Mouse (Mus musculus) lung, adult 18-20 months (tissue): Measurements from ENCODE around the gene Tmem201.

Experiments used
- DNase-seq, 2 experiments: peaks; one replicate each; pipeline ENCODE4 v3.0.0; 2022; ENCODE audit warnings: mixed read lengths in 2 of 2

The Tmem201 gene

DNA sequence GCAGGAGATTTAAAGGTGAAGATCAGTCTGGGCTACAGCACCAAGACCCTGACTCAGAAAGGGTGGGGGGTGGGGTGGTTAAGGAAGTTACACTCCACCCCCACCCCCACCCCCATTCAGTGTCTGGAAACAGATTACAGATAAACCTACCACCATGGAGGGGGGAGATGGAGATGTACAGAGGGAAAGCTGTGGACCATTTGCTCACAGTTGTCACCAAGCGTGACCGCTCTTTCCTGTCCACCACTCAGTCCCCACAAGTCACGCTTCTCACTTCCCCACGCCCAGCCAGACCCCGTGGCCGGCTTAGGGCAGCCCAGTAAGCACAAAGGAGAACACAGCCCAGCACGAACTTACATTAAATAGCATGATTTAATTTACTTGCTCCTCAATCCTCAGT lies 6.3 kb upstream of the Tmem201 start:
- DNase-seq, result no peak

DNA sequence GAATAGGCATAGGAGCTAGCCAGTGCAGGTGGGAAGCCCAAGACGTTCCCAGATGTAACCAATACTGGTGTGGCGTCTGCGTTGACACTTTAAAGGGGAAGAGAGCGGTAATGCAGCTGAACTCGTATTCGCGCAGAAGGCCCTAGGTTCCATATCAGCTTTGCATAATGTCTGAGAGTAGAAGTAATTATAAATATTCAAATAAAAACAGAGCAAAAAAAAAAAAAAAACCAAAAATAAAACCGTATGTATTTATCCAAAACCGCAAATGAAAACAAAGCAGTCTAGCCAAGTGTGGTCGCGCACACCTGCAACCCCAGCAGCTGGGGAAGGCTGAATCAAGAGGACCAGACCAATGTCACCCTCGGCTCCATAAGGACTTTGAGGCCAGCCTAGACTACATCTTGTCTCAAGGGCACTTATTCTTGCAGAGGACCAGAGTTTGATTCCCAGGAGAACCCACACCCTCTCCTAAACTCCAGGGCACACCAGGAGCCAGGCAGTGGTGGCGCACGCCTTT lies 4.2 kb upstream of the Tmem201 start:
- no peak for DNase-seq

DNA sequence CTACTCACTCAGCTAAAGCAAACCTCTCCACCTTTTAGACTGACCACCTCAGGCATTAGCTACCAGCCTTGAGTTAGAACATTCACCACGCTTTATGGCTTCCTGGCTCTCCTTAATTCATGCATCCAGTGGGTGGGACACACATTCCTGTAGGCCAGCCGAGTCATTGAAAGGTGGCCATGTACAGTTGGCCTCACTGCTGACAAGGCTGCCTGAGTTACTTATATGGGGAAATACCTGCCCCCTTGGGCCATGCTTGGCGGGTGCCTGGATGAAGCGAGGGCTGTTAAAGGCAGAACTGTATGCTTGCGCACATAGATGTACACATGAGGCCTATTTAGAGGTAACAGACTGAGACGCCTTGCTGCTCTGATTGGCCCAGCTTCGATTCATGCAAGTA lies 2.5 kb upstream of the Tmem201 start:
- DNase-seq, result no peak

DNA sequence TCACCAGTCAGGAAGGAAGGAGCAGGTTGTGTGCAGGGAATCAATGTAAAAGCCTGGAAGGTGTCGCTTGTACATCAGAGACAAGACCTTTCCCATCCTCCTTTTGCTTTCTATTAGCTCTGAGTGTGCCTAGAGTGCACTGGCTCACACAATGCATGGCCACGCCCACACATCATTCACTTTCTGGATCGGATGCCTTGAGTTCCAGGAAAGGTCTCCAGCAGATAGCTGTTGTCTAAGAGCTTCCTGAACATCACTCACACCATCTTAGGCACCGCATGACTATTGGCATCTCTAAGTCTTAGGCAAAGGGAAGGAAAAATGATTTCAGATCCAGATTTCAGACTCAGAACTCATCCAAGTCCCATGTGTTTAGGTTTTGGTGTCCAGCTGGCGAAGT lies 1.6 kb upstream of the Tmem201 start:
- no peak for DNase-seq

DNA sequence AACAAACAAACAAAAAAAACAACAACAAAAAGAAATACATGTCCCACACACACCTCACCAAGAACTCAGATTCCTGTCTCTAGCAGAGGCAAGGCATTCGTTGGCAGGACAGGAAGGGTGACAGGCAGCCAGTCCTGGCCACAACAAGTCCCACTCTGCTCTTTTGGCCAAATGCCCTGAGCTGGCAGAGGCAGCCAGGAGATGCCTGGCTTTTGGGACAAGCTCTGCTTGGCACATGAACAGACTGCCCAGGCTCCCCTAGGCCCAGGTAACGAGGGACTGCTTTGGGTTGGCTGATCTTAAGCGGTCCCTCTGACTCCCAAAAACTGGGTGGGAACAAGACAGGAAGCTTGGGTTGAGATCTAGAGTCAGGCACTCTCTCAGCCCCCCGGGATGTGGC lies 1.3 kb downstream of the Tmem201 start:
- peak in 1 of 2 experiments; percentile 45 for DNase-seq

DNA sequence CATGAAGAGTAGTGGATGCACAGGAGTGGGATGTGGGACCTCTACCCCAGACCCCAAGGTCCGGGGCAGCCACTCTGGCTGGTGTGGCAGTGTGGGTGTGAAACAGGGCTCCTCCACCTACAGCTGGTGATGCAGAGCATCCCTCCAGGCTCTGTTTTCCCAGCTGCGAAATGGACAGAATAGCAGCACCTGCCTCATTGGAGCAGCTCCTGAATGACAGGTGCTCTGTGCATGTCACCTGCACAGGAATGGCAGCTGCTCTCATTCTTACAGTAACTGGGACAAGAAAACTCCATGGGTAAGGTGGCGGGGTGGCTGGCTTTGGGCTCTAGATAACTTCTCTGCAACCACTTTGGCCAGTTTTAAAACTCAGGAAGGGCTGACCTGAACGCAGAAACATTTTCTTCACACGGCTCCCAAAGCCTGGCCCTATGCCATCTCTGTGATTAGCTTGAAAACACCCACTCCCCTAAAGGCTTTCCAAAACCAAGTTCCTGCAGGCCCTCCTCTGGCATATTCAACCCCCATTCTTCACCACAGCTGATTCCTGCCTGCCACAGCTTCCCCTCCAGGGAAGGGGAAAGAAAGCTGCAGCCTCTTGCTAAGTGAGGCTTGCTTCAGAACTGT lies 2.1 kb downstream of the Tmem201 start:
- DNase-seq, result no peak

DNA sequence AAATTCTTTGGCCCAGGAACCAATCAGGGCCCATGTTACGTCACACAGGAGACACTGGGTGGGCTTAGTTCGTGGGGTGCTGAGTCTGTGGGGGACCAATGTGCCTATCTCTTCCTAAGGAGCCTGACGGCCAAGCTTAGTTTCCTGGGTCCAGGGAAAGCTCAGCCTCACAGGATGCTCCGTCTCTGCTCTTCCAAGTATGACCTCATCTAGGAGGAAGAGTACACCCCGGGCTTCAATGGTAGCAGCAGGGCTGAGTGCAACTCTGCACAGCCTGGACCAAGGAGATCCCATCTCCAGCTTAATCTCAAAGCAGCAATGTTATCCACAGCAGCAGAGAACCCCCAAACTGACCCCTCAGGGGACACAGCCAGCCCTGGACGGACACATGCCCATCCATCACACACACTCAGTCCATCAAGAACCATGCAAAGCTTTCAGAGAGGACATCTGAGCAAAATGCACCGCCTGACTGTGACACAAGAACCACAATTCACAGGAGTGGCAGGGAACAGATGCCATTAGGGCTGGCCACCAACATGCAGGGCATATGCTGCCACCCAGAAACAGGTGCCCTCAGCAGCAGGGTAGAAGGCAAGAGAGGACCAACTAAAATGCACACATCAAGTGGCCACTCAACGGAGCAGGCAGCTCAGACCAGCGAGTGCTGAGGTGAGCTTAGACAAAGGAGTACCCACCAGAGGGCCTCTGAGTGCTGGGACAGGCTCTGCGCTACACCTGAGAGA lies 2.9 kb downstream of the Tmem201 start:
- DNase-seq, result no peak

DNA sequence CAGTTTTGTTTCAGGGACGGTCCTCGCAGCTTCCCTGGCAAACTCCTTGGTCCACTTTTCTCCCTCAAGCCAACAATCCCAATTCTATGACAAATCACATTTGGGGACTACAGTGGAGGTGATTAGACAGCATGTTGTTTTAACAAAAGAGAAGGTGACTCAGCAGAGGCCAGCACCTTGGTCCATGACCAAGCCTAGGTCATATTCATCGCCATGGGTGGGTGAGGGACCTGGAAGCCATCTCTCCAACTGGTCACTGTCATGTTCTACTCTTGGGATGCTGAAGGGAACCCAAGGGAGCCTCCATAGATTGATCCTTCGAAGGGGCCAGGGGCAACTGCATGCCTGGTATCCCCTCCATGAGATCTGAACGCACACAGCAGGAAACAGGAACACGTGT lies 3.6 kb downstream of the Tmem201 start:
- DNase-seq, result no peak

DNA sequence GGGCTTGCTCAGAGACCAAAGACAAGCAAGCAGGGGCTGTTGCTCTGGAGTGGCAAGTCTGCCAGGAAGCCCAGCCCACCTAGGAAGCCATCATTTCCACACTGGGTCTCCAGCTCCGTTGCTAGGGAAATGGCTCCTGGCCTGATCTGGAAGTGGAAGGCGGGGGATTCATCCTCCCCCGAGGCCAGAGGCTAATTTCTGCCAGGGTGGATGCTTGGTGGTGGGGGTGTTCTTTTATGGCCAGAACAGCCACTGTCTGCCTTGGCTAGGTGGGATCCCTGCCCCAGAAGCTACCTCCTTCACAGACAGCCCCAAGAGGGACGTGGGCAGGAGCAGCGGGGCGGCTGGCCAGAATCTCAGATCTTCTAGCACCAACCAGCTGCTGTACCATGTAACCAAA lies 4.1 kb downstream of the Tmem201 start:
- DNase-seq, result no peak

DNA sequence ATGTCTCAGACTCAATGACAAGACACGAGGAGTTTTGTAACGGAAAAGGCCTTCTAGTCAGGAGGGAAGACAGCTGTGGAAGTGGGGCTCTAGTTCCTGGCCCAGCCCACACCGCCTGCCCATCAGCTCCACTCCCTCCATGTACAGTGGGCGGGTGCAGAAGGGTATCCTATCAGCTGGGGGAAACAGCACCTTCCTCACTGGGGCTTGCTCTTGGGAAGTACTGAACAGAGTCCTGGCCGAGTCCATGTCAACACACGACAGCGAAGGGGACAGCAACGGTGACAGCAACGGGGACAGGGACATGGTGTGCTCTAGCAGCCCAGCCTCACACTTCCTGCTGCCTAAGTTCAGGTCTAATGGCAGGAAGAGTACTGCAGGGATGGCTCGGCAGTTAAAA lies 5.0 kb downstream of the Tmem201 start:
- no peak for DNase-seq

DNA sequence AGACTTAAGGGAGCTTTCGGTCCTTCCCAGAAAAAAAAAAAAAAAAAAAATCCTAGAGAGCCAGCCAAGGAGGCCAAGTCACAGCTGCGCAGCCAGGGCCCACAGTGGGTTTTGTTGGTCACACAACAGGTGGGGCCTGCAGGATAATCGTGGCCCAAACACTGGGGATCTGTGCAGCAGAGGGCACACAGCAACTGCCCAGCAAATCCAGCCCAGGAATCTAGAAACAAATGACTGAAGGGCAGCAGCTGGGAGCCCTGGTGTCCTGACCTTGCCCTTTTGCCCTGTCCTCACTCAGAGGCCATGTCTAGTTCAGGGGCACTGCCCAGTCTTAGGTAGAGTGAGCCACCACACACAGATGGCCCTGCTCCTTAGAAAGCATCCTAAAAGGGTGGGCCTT lies 5.5 kb downstream of the Tmem201 start:
- DNase-seq, result no peak

DNA sequence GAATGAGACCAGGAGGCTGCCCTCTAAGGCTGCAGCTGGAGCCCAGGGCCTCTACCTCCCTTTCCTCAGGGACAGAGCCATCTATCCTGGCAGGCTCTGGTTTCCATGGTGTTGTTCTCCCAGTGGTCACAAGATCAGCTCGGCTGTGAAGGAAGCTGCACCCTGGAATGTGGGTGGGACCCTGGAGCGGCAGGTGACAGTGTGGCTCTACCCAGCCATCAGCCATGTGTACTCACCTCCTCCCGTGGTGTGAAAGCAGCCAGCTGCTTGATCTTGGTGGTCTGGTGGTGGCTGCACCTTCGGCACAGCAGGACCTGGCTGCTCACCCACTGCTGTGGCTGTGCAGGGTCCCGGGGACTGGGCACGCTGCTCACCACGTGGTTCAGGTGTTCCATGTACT lies 7.0 kb downstream of the Tmem201 start:
- no peak for DNase-seq

DNA sequence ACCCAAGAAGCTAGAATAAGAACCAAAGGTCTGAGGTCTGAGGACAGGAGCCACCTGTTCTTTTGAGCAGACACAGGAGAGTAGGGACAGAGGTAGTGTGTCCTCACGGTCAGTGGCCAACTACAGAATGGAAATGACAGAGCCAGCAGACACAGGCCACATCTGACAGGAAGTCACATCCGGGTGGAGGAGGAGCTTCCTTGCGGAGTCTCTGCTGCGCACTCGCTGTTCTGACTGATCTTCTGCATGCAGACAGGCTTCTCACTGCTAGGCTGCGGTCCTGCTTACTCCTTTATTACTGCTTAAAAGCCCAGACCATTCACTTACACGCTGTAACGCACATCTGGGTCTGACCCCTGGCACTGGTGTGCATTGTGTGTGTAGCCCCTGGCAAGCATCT lies 9.0 kb downstream of the Tmem201 start:
- DNase-seq, result peak in 1 of 2 experiments; percentile 25

DNA sequence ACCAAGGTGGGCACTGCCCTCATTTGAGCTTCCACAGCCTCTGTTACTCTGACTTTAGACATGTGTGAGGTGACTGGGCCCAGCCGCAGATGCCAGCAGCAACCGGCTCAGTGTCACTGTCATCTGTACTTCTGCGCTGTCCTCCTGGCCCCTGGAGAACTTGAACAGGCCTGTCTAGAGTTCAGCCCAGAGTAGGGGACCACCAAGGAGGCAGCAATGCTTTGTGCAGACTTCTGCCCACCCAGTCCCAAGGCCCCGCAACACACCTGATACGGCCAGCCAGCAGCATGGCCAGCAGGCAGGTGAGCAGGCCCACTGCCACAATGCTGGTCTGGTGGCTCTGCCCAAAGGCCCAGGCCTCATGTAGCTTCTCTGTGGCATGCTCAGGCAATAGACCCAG lies 10.2 kb downstream of the Tmem201 start:
- no peak for DNase-seq

DNA sequence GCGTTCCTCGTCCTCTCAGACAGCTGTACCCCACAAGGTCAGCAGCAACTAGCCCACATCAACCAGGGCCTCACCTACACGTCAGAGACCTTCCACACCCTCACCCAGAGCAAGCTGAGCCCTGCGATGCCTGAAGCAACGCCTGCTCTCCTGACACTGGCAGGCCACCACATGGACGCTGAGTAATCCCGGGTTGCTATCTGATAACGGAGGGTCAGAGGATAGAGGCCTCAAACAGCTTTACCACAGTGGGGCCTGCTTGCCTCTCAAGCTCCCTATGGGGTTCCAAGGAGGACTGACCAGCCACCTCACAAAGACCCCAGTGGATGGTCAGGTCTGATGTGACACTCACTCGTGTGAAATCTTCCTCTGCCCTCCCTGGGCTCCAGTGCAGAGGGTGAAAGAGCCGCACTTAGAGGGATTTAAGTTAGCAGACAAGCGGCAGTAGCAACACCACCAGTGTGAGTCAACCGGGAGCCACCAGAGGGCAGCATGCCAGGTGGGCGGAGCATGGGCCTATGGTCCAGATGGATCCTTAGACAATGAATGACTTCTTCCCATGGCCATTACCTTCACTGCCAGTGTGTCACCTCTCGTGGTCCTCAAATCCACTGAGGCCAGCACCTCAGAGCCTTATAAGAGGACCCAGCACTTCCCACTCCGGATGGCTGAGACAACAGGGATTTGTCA lies 12.0 kb downstream of the Tmem201 start:
- peak; percentile 60 to 69 for DNase-seq

DNA sequence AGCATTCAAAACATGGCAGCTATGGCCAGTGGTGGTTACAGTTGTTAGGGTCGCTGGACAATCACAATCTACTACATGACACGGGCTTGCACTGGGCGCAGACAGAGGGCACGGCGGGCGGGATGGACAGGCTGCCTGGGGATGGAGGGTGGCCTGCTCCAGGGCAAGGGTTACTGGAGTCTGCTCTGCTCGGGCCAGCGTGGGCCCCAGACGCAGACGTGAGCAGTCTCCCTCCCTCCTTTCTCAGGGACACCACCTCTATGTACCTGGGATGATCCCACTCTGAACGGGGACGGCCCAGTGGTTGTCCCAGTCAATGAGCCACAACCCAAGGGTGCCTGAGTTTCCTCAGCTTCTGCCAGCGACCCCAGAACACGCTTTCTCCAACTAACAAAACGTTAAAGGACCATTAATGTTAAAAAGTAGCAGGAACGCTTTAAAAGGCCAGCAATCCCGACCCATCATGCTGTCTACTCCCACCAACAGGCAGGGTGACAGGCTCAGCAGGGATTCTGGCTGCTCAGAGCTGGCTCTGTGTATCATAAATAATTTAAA lies 12.9 kb downstream of the Tmem201 start:
- DNase-seq, result no peak

DNA sequence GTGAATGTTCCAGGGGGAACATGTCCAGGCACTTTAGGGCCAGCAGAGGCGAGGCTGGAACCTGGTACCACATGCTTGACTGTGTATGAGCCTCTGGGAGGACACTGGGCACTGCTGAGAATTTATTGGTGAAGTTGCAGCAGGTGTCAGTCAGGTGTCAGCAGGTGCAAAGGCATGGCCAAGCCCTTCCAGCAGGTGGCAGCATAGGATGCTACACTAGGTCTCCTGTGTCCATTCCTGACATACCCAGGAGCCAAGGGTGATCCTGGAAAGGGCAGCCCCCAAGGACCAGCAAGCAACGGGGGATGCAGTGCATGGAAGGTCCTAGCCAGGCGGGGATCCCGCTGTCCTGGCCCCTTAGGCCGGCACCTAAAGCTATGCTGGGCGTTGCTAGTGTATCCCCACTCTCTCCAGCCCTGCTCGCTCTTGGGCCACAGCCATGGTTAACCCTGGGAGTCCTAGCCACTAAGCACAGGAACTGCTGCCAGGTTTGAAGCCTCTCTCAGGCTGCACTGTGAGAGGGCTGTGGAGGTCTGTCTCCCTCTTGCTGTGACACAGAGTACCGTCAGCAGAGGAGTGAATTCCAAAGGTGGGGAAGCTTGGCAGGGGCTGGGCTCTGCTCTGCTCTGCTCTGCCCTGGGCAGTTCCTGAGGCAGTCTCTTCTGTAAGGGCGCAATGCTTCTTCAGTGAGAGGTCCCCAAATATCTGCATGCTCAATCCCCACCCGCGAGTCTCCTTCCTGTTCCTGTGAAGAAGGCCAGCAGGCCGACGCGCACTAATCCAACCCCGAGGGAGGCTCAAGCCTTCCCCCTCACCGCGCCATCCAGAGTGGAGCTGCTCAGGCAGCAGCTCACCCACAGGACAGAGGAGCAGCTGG lies 13.8 kb downstream of the Tmem201 start:
- peak; percentile 52 to 71 for DNase-seq

DNA sequence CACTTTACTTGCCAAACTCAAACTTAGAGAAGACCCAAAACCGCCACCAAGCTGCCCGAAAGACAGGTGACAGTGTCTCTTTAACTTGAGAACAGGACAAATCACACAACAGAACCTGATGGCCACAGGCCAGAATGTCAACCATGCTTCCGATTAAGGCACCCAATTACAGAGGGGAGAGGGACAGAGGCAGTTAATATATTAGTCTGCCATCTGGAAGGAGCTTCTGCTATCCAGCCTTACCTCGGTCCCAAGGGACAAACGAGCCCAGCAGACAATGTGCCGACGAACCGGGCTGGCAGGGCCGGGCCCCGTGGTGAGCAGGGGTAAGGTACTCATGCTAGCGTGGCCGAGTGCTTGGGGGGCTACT lies 14.8 kb downstream of the Tmem201 start:
- no peak for DNase-seq

DNA sequence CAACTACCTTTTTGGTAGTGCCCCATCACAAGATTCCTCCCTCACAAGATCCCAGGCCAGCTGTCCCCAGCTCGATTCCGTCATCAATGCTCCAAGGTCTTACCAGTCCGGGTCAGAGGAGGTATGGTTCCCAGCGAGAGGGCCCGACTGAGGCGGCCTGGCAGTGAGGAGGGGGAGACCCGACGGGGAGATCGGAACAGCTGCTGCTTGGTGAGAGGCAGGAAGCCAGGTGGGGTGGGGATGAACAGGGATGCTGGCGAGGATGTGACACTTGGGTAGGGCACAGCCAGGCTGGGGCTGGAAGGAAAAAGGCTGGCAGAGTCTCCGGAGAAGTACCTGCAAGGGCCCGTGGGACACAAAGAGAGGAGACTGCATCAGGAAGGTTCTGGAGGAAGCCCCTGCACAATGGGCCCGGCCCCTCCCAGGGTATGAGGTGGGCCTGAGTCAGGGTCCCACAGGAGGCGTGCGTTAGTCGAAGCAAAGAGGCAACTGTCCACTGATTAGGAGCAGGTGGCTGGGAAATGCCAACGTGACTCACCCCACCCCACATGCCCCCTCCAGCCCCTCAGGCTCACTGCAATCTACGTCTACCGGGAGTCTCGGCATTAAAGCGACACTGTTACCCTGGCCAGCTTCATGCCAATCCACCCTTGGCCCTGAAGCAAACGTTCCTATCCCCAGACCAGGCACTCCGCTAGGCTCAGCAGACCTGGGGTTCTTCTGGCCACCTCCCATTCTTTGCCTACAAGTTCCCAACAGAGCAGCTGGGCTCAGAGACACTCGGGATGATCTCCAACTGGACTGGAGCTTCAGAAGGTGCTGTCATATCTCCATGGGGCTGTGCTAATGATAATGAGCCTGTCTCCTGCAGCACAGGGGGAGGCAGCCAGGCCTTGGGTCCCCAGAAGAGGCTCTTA lies 15.5 kb downstream of the Tmem201 start:
- DNase-seq, result no peak

DNA sequence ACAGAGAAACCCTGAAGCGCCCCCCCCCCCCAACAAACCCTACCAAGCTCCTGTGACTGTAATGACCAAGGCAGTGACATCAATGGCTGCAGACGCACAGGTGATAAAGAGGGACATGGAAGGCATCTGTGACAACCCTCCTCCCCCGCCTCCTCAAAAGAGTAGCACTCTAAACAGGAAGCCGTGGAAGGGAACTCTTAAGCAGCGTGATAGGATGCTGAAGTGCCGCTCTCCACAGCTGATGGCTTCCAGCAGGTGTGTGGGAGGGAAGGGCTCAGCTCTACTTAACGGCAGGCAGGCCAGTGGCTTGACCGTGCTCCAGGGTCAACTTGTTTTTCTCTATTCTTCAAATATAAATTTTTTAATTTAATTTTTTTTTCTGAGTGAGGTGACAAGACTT lies 16.7 kb downstream of the Tmem201 start:
- DNase-seq, result no peak

DNA sequence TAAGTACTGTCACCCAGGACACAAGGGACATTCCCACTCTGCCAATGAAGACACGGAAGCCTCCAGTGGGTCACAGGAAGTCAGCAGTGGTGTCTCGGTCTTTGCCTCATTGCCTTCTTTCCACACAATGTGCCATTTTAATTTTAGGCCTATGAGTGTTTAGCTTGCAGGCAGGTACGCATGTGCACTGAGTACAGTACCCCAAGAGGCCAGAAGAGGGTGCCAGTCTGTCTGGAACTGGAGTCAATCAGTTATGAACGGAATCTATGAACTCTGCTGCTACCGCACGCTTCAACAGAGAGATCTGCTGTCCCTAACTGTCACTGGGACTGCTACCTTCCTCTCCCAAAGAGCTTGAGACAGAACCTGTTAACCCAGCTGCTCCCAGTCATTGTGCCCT lies 18.2 kb downstream of the Tmem201 start:
- DNase-seq, result no peak

DNA sequence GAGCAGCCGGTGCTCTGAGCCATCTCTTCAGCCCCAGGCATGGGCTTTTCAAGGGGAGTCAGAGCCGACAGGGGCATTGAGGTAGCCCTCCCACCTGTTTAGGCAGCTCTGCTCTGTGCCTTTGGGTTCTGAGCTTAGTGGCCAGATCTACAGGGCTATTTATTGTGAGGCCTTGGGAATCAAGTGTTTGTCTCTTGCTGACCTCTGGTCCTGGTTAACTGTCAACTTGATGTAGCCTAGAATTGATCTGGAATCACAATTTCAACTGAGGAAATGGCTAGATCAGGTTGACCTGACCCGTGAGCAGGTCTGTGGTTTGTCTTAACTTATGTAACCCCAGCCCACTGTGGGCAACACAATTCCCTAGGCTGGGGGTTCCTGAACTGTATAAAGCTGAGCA lies 23.3 kb downstream of the Tmem201 start:
- no peak for DNase-seq
